Mouse (Mus musculus) lung, embryonic 14.5 days (tissue): ENCODE measurements at regions not wholly inside any gene's neighbourhood (a gene's known extent, or its start where the extent isn't known, plus 50 kb on each side); places are given as distances from the start of the nearest gene placed in this dataset.

ENCODE experiments used
- ATAC-seq: fragments of 200-750 bp; cut with Nextera tagmentation; 2 replicates; pipeline ENCODE4 v1.8.0; 2017; ENCODE audit warnings: mild to moderate bottlenecking, moderate TSS enrichment, moderate library complexity; ENCODE audit not compliant: insufficient read depth
- DNase-seq: peaks from one replicate; pipeline ENCODE4 v3.0.0-alpha.2; 2015
- H3K27ac ChIP-seq: fragments of 300-500 bp; sonication (generic); 2 replicates; pipeline ENCODE4 v1.5.1; 2014; ENCODE audit warnings: low read depth, mild to moderate bottlenecking, moderate library complexity
- H3K27me3 ChIP-seq: fragments of 300-500 bp; sonication (generic); 2 replicates; pipeline ENCODE4 v1.6.1; 2014; ENCODE audit warnings: low read length, control low read depth; ENCODE audit not compliant: insufficient read depth
- H3K36me3 ChIP-seq: fragments of 300-500 bp; sonication (generic); 2 replicates; pipeline ENCODE4 v1.6.1; 2014; ENCODE audit warnings: control low read depth; ENCODE audit not compliant: insufficient read depth
- H3K4me1 ChIP-seq: fragments of 300-500 bp; sonication (generic); 2 replicates; pipeline ENCODE4 v1.6.1; 2014; ENCODE audit warnings: antibody characterized with exemption, control low read depth; ENCODE audit not compliant: insufficient read depth
- H3K4me2 ChIP-seq: fragments of 300-500 bp; sonication (generic); 2 replicates; pipeline ENCODE4 v1.6.1; 2014; ENCODE audit warnings: mild to moderate bottlenecking
- H3K4me3 ChIP-seq: fragments of 300-500 bp; sonication (generic); 2 replicates; pipeline ENCODE4 v1.5.1; 2014; ENCODE audit warnings: low read depth, low read length
- H3K9ac ChIP-seq: fragments of 300-500 bp; sonication (generic); 2 replicates; pipeline ENCODE4 v1.6.1; 2014
- H3K9me3 ChIP-seq: fragments of 300-500 bp; sonication (generic); 2 replicates; pipeline ENCODE4 v1.6.1; 2016; ENCODE audit warnings: low read depth, low read length, control low read depth
- CTCF ChIP-seq: IDR thresholded peaks from 2 replicates; pipeline ENCODE4 v1.5.1; 2016; ENCODE audit warnings: antibody characterized with exemption, low read depth
- WGBS: fragments of 180-500 bp; shearing (Covaris S2); extraction: QIAGEN DNeasy Blood & Tissue Kit; methylation state at CpG from one replicate; pipeline ENCODE4 v1.1.7; 2014; 5-methylcytosine and 5-hydroxymethylcytosine counted together

- Histone ChIP-seq H3K4me1 (no peaks in the 10 kb centered on the region; the same call in 1 of the 2 replicates), H3K27me3 (no peaks in the 10 kb centered on the region), H3K36me3 (no peaks in the 10 kb centered on the region), H3K9me3 (no peaks in the 10 kb centered on the region), H3K27ac (no peak overlapping the region), H3K9ac (no peak overlapping the region), H3K4me3 (no peak overlapping the region), H3K4me2 (no peak overlapping the region)
- DNase-seq = no peak
- no peak for TF ChIP-seq CTCF
- ATAC-seq = no peak
Measured at GRCm38 (mm10) chr8:87208036-87208435, 264.4 kb downstream of the Cbln1 start.

- Histone ChIP-seq H3K4me3 (no peak overlapping the region), H3K4me1 (peaks cover 14% of the 10 kb centered on the region), H3K27me3 (no peaks in the 10 kb centered on the region), H3K4me2 (no peak overlapping the region), H3K36me3 (no peaks in the 10 kb centered on the region), H3K9ac (no peak overlapping the region), H3K9me3 (no peaks in the 10 kb centered on the region), H3K27ac (no peak overlapping the region)
- DNase-seq (no peak), ATAC-seq (no peak)
- no peak for TF ChIP-seq CTCF
- 71% methylated on average over 7 of the region's 7 CpGs for WGBS
Measured at GRCm38 (mm10) chr8:87202639-87203160, 269.7 kb downstream of the Cbln1 start.

- WGBS = 0% methylated on average over 8 of the region's 8 CpGs
- H3K4me3 ChIP-seq = no peak overlapping the region
- no peaks in the 10 kb centered on the region for H3K27me3 ChIP-seq
- ATAC-seq (peak; percentile 83), DNase-seq (peak; percentile 63)
- no peak overlapping the region for H3K9ac ChIP-seq
- no peak overlapping the region for H3K27ac ChIP-seq
- peak overlapping the region; percentile 37 for H3K4me2 ChIP-seq
- H3K36me3 ChIP-seq = no peaks in the 10 kb centered on the region
- no peaks in the 10 kb centered on the region for H3K9me3 ChIP-seq
- no peak for TF ChIP-seq CTCF
- peaks cover 31% of the 10 kb centered on the region for H3K4me1 ChIP-seq
Measured at GRCm38 (mm10) chr8:87199461-87200131, 272.8 kb downstream of the Cbln1 start.

GRCm38 (mm10) chr8:87197867-87198536 is 274.4 kb downstream of the Cbln1 start:
- Histone ChIP-seq H3K27me3 (no peaks in the 10 kb centered on the region), H3K9ac (no peak overlapping the region), H3K36me3 (no peaks in the 10 kb centered on the region), H3K4me1 (peaks cover 31% of the 10 kb centered on the region), H3K4me2 (no peak overlapping the region), H3K4me3 (no peak overlapping the region), H3K27ac (no peak overlapping the region), H3K9me3 (no peaks in the 10 kb centered on the region)
- ATAC-seq = peak; percentile 70
- DNase-seq = peak; percentile 66
- WGBS = 22% methylated on average over 8 of the region's 8 CpGs
- TF ChIP-seq CTCF = no peak

GRCm38 (mm10) chr8:87197000-87197399 is 275.4 kb downstream of the Cbln1 start:
- Histone ChIP-seq H3K4me3 (no peak overlapping the region), H3K9ac (no peak overlapping the region), H3K27ac (no peak overlapping the region; the same call in 1 of the 2 replicates), H3K27me3 (no peaks in the 10 kb centered on the region), H3K9me3 (no peaks in the 10 kb centered on the region), H3K4me1 (peaks cover 31% of the 10 kb centered on the region), H3K4me2 (no peak overlapping the region), H3K36me3 (no peaks in the 10 kb centered on the region)
- TF ChIP-seq CTCF = no peak
- WGBS = 17% methylated on average over 5 of the region's 5 CpGs
- ATAC-seq (no peak), DNase-seq (peak; percentile 52)

- 32% methylated on average over 5 of the region's 5 CpGs for WGBS
- ATAC-seq = no peak
- peak; percentile 76 for DNase-seq
- Histone ChIP-seq H3K4me3 (no peak overlapping the region), H3K27me3 (no peaks in the 10 kb centered on the region), H3K27ac (no peak overlapping the region), H3K36me3 (no peaks in the 10 kb centered on the region), H3K4me2 (no peak overlapping the region), H3K9ac (no peak overlapping the region), H3K4me1 (peaks cover 31% of the 10 kb centered on the region), H3K9me3 (no peaks in the 10 kb centered on the region)
- no peak for TF ChIP-seq CTCF
Measured at GRCm38 (mm10) chr8:87196050-87196449, 276.4 kb downstream of the Cbln1 start.

- no peaks in the 10 kb centered on the region for H3K4me1 ChIP-seq
- no peak overlapping the region for H3K4me2 ChIP-seq
- peak; percentile 8 for DNase-seq
- no peak for ATAC-seq
- WGBS = 78% methylated on average over 13 of the region's 13 CpGs
- no peak overlapping the region for H3K4me3 ChIP-seq
- no peaks in the 10 kb centered on the region for H3K9me3 ChIP-seq
- no peaks in the 10 kb centered on the region for H3K27me3 ChIP-seq
- H3K27ac ChIP-seq = no peak overlapping the region
- no peak overlapping the region for H3K9ac ChIP-seq
- H3K36me3 ChIP-seq = no peaks in the 10 kb centered on the region
- TF ChIP-seq CTCF = no peak
Measured at GRCm38 (mm10) chr8:87189791-87190385, 282.5 kb downstream of the Cbln1 start.
